Mouse (Mus musculus) heart, embryonic 10.5 days (tissue): ENCODE data around the gene Cntfr. TPM values are rescaled to one million over a fixed set of nuclear protein-coding genes. Genes with fewer than 3 reads are reported as not detected.

Source experiments
- DNase-seq: peaks from one replicate; pipeline ENCODE4 v3.0.0-alpha.2; 2017; ENCODE audit warnings: low spot score
- H3K27ac ChIP-seq: fragments of 300-500 bp; sonication (generic); 2 replicates; pipeline ENCODE4 v1.5.1; 2016; ENCODE audit warnings: mild to moderate bottlenecking
- H3K27me3 ChIP-seq: fragments of 300-500 bp; sonication (generic); 2 replicates; pipeline ENCODE4 v1.6.1; 2016; ENCODE audit warnings: mild to moderate bottlenecking; ENCODE audit not compliant: poor library complexity, insufficient read depth, severe bottlenecking
- H3K36me3 ChIP-seq: fragments of 300-500 bp; sonication (generic); 2 replicates; pipeline ENCODE4 v1.6.1; 2016; ENCODE audit warnings: mild to moderate bottlenecking, moderate library complexity
- H3K4me1 ChIP-seq: fragments of 300-500 bp; sonication (generic); 2 replicates; pipeline ENCODE4 v1.6.1; 2016; ENCODE audit warnings: mild to moderate bottlenecking
- H3K4me3 ChIP-seq: fragments of 300-500 bp; sonication (generic); 2 replicates; pipeline ENCODE4 v1.5.1; 2016; ENCODE audit warnings: mild to moderate bottlenecking, moderate library complexity
- H3K9me3 ChIP-seq: fragments of 300-500 bp; sonication (generic); 2 replicates; pipeline ENCODE4 v1.6.1; 2016; ENCODE audit warnings: mild to moderate bottlenecking, moderate library complexity
- WGBS: fragments of 180-500 bp; shearing (Covaris S2); methylation state at CpG from one replicate; pipeline ENCODE4 v1.1.7; 2016; 5-methylcytosine and 5-hydroxymethylcytosine counted together
- polyA plus RNA-seq: library from polyadenylated mRNA; unstranded; fragments of >200 nt; fragmentation: Nextera tagmentation; extraction: Ambion mirVana; gene quantifications from 2 replicates; pipeline ENCODE4 v1.2.1, GENCODE M21; 2016

The Cntfr gene
- polyA plus RNA-seq, 1 experiment from 2014 or later = 8.9 TPM

DNA sequence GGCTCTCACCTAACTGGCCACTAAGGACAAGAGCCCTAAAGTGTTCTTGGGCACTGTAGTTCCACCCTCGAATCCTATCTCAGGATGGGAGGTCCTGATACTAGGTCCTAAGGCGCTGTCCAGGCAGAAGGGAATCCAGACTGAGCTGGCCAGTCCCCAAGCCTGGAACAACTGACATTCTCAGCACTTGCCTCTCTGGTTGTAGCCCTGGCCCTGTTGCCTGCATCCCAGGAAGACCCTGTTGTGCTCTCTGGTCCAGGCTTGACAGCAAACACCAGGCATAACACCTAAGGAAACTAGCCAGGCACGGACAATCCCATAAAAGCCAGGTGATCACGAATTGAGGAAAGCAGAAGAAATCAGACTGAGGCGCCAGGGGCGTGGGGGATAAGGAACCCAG is 14.1 kb downstream of the Cntfr start:
- peak overlapping the region; percentile 69; the same call in 1 of the 2 replicates for H3K27ac ChIP-seq
- H3K4me1 ChIP-seq = peaks cover 44% of the 10 kb centered on the region
- peaks cover 30% of the 10 kb centered on the region; the same call in 1 of the 2 replicates for H3K27me3 ChIP-seq
- H3K36me3 ChIP-seq = no peaks in the 10 kb centered on the region
- no peaks in the 10 kb centered on the region for H3K9me3 ChIP-seq
- WGBS = 9% methylated on average over 6 of the region's 6 CpGs
- no peak overlapping the region for H3K4me3 ChIP-seq
- DNase-seq = peak; percentile 74

GRCm38 (mm10) chr4:41681947-41682346 is 14.9 kb downstream of the Cntfr start:
- Histone ChIP-seq H3K4me3 (no peak overlapping the region), H3K4me1 (peaks cover 52% of the 10 kb centered on the region), H3K27me3 (peaks cover 38% of the 10 kb centered on the region), H3K27ac (0 out of 2 replicates have a peak overlapping the region, but pooled peaks have one; percentile 6), H3K9me3 (no peaks in the 10 kb centered on the region), H3K36me3 (no peaks in the 10 kb centered on the region)
- DNase-seq = peak; percentile 75
- 64% methylated on average over 10 of the region's 10 CpGs for WGBS

GRCm38 (mm10) chr4:41681176-41681575 is 15.7 kb downstream of the Cntfr start:
- no peak for DNase-seq
- Histone ChIP-seq H3K4me1 (peaks cover 60% of the 10 kb centered on the region), H3K27me3 (peaks cover 46% of the 10 kb centered on the region), H3K9me3 (no peaks in the 10 kb centered on the region), H3K4me3 (no peak overlapping the region), H3K27ac (no peak overlapping the region), H3K36me3 (no peaks in the 10 kb centered on the region)
- 76% methylated on average over 4 of the region's 4 CpGs for WGBS

- DNase-seq = no peak
- H3K27ac ChIP-seq = peak overlapping the region; percentile 63
- H3K27me3 ChIP-seq = peaks cover 59% of the 10 kb centered on the region
- WGBS = 44% methylated on average over 1 of the region's 2 CpGs
- no peak overlapping the region for H3K4me3 ChIP-seq
- H3K4me1 ChIP-seq = peaks cover 62% of the 10 kb centered on the region
- no peaks in the 10 kb centered on the region for H3K36me3 ChIP-seq
- H3K9me3 ChIP-seq = no peaks in the 10 kb centered on the region
Observed at GRCm38 (mm10) chr4:41679291-41679690, 17.6 kb downstream of the Cntfr start.

DNA sequence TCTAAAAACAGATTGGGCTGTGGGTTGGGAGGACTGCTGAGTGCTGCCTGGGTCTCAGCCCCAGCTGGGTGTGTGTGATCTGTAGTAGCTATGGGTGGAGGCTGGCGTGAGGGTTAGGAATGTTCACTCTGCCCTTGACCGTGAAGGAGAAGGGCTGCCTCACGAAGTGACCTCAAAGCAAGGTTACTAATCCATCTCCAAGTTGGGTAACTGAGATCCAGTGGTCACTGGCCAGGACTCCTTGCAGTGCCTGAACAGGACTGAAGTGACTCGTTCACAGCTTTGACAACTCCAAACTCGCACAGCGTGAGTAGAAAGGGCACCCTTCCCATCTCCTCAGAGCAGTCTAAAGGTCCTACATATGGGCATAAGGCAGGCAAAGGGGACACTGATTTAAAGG is 18.0 kb downstream of the Cntfr start:
- Histone ChIP-seq H3K4me1 (peaks cover 60% of the 10 kb centered on the region), H3K9me3 (no peaks in the 10 kb centered on the region), H3K27me3 (peaks cover 64% of the 10 kb centered on the region), H3K4me3 (no peak overlapping the region), H3K27ac (peak overlapping the region; percentile 63), H3K36me3 (no peaks in the 10 kb centered on the region)
- peak; percentile 66 for DNase-seq
- 51% methylated on average over 6 of the region's 6 CpGs for WGBS

- peak; percentile 76 for DNase-seq
- Histone ChIP-seq H3K4me3 (no peak overlapping the region), H3K9me3 (no peaks in the 10 kb centered on the region), H3K36me3 (no peaks in the 10 kb centered on the region), H3K4me1 (peaks cover 63% of the 10 kb centered on the region), H3K27ac (0 out of 2 replicates have a peak overlapping the region, but pooled peaks have one; percentile 48), H3K27me3 (peaks cover 73% of the 10 kb centered on the region)
- WGBS = 39% methylated on average over 13 of the region's 13 CpGs
Observed at GRCm38 (mm10) chr4:41677006-41677629, 19.8 kb downstream of the Cntfr start.

DNA sequence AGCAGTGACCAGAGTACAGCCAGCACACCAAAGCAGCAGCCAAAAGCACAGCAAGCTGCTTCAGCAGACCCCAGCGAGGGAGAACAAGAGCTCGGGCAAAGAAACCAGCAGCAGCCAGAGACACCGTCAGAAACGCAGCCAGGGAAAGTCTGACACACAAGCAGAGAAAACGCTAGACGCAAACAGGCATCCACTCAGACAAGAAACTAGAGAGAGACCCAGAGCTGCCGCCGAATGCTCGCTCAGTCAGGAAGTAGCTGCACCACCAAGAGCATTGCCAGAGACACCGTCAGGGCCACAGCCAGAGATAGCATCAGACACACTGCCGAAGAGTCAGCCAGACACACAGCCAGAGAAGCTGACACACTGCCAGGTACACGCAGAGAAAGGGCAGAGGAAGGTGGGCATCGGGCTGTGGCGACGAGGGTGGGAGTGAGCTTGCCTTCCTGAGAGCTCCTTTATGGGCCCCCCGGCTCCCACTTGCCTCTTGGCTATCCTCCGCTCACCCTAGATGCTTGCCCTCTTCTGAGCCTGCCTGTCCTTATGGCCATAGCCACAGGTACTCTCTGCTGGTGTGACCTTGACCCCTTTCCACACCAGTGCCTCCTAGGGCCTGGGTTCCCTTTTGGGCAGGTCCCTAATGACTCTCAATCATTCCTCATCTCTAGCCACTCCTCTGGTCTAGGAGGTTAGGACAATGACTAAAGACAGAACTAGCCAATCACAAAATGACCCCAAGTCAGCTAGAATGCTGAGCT is 20.5 kb downstream of the Cntfr start:
- DNase-seq = peak; percentile 74
- Histone ChIP-seq H3K27ac (peak overlapping the region; percentile 13; the same call in 1 of the 2 replicates), H3K27me3 (peaks cover 76% of the 10 kb centered on the region), H3K9me3 (no peaks in the 10 kb centered on the region), H3K36me3 (no peaks in the 10 kb centered on the region), H3K4me1 (peaks cover 65% of the 10 kb centered on the region), H3K4me3 (peak overlapping the region; percentile 28; the same call in 1 of the 2 replicates)
- WGBS = 38% methylated on average over 17 of the region's 17 CpGs

DNA sequence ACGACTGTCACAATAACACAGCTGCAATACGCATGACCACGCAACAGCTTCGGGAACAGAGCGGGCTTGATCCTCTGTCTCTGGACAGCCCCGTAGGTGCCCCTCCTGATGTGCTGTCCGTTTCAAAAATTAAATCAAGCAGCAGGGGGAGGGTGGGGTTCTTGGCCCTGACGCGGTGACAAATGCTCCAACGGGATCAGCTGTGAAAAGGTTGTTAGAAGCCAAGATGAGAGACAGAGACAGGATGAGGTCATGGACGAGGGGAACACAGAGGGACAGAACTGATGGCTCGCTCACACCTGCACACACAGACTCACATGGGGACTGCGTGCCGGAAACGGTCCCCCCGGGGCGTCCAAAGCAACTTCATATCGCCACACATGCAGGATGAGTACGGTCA is 23.7 kb downstream of the Cntfr start:
- 65% methylated on average over 19 of the region's 19 CpGs for WGBS
- Histone ChIP-seq H3K27ac (no peak overlapping the region), H3K9me3 (no peaks in the 10 kb centered on the region), H3K36me3 (no peaks in the 10 kb centered on the region), H3K4me1 (peaks cover 49% of the 10 kb centered on the region), H3K4me3 (no peak overlapping the region), H3K27me3 (peaks cover 83% of the 10 kb centered on the region)
- DNase-seq = no peak

- Histone ChIP-seq H3K27me3 (peaks cover 84% of the 10 kb centered on the region), H3K4me3 (no peak overlapping the region), H3K36me3 (no peaks in the 10 kb centered on the region), H3K27ac (peak overlapping the region; percentile 53), H3K4me1 (peaks cover 46% of the 10 kb centered on the region), H3K9me3 (no peaks in the 10 kb centered on the region)
- WGBS = 22% methylated on average over 8 of the region's 8 CpGs
- DNase-seq = no peak
Observed at GRCm38 (mm10) chr4:41672522-41672963, 24.3 kb downstream of the Cntfr start.

DNA sequence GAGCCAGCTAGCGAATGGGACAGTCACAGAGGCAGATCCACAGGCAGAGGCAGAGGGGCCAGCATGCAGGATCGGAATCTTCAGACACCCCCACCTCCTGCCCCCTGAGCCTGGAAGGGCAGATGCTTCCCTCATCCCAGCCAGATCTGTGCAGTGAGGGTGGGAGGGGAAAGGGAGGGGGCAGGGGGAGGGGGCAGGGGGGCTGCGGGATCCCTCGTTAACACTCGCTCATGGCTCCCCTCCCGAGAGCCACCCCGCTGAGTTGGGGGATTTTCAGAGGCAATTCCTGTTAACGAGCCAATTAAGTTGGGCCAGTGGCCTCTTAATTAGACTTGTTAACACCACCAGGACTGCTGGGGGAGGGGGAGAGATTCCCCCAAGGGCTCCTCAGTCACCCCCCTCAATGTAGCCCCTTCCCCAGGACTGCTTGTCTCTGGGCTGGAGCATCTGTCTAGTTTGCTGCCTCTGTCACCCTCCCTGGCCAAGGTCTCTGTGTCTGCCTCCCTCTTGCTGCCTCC is 24.9 kb downstream of the Cntfr start:
- H3K4me3 ChIP-seq = no peak overlapping the region
- DNase-seq = no peak
- peaks cover 41% of the 10 kb centered on the region for H3K4me1 ChIP-seq
- H3K9me3 ChIP-seq = no peaks in the 10 kb centered on the region
- H3K36me3 ChIP-seq = no peaks in the 10 kb centered on the region
- H3K27me3 ChIP-seq = peaks cover 79% of the 10 kb centered on the region
- WGBS = 10% methylated on average over 8 of the region's 8 CpGs
- H3K27ac ChIP-seq = peak overlapping the region; percentile 53

DNA sequence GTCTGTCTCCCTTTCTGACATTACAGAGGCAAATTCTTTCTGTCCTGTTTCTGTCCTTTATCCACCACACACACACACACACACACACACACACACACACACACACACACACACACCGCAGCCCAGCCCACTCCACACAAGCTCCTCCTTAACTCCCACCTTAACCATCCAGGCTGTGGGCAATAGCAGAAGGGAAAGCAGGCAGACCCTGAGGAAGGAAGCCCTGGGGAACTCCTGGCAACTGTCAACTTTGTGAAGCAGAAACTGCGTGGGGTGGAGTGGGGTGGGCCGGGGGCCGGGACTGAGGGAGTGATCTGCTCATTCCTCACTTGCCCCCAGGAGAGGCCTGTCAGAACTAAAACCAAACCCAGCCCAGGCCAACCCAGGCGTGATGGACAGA is 25.4 kb downstream of the Cntfr start:
- Histone ChIP-seq H3K9me3 (no peaks in the 10 kb centered on the region), H3K4me3 (no peak overlapping the region), H3K27me3 (peaks cover 79% of the 10 kb centered on the region), H3K4me1 (peaks cover 41% of the 10 kb centered on the region), H3K27ac (no peak overlapping the region), H3K36me3 (no peaks in the 10 kb centered on the region)
- peak; percentile 71 for DNase-seq
- WGBS = 32% methylated on average over 5 of the region's 5 CpGs

DNA sequence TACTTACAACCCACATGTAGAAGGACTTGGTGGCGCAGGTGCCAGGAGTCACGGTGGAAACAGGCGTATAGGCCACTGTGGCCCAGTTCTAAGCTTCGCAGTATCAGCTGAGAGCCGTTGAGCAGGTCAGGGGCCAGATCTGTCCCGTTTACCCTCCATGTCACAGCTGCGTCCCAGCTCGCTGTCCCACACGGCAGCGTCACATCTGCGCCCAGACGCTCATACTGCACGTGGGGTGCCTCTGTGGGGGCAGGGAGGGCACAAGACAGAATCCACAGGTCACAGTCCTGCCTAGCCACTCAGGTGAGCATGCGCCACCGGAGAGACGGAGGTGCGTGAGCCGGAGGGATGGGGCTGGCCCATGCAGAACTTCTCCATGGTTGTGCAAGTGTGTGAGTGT is 26.1 kb downstream of the Cntfr start:
- peaks cover 76% of the 10 kb centered on the region for H3K27me3 ChIP-seq
- DNase-seq = peak; percentile 68
- WGBS = 82% methylated on average over 18 of the region's 18 CpGs
- no peaks in the 10 kb centered on the region for H3K36me3 ChIP-seq
- no peak overlapping the region for H3K27ac ChIP-seq
- H3K4me1 ChIP-seq = peaks cover 35% of the 10 kb centered on the region
- H3K4me3 ChIP-seq = no peak overlapping the region
- no peaks in the 10 kb centered on the region for H3K9me3 ChIP-seq

- no peak for DNase-seq
- WGBS = 76% methylated on average over 8 of the region's 11 CpGs
- no peak overlapping the region for H3K27ac ChIP-seq
- no peak overlapping the region for H3K4me3 ChIP-seq
- peaks cover 57% of the 10 kb centered on the region for H3K4me1 ChIP-seq
- no peaks in the 10 kb centered on the region for H3K36me3 ChIP-seq
- peaks cover 80% of the 10 kb centered on the region for H3K27me3 ChIP-seq
- no peaks in the 10 kb centered on the region for H3K9me3 ChIP-seq
Observed at GRCm38 (mm10) chr4:41666646-41667045, 30.2 kb downstream of the Cntfr start.
